Mouse (Mus musculus) limb, embryonic 10.5 days (tissue): ENCODE data around the gene Rbm5. TPM values are rescaled to one million over a fixed set of nuclear protein-coding genes. Genes with fewer than 3 reads are reported as not detected.

Experiments
- DNase-seq: peaks from one replicate; pipeline ENCODE4 v3.0.0-alpha.2; 2017; ENCODE audit warnings: low spot score
- H3K27ac ChIP-seq: fragments of 300-500 bp; sonication (generic); 2 replicates; pipeline ENCODE4 v1.5.1; 2016; ENCODE audit warnings: mild to moderate bottlenecking
- H3K27me3 ChIP-seq: fragments of 300-500 bp; sonication (generic); 2 replicates; pipeline ENCODE4 v1.6.1; 2016; ENCODE audit warnings: low read depth, mild to moderate bottlenecking; ENCODE audit not compliant: poor library complexity, severe bottlenecking
- H3K36me3 ChIP-seq: fragments of 300-500 bp; sonication (generic); 2 replicates; pipeline ENCODE4 v1.6.1; 2016; ENCODE audit warnings: mild to moderate bottlenecking, moderate library complexity
- H3K4me1 ChIP-seq: fragments of 300-500 bp; sonication (generic); 2 replicates; pipeline ENCODE4 v1.6.1; 2016
- H3K4me3 ChIP-seq: fragments of 300-500 bp; sonication (generic); 2 replicates; pipeline ENCODE4 v1.5.1; 2016; ENCODE audit warnings: mild to moderate bottlenecking, moderate library complexity
- H3K9me3 ChIP-seq: fragments of 300-500 bp; sonication (generic); replicated peaks from 2 replicates; pipeline ENCODE4 v1.6.1; 2016; ENCODE audit warnings: mild to moderate bottlenecking
- WGBS: fragments of 180-500 bp; shearing (Covaris S2); methylation state at CpG from one replicate; pipeline ENCODE4 v1.1.7; 2016; 5-methylcytosine and 5-hydroxymethylcytosine counted together
- polyA plus RNA-seq: library from polyadenylated mRNA; unstranded; fragments of >200 nt; fragmentation: Nextera tagmentation; extraction: Ambion mirVana; gene quantifications from 2 replicates; pipeline ENCODE4 v1.2.1, GENCODE M21; 2016

Rbm5 gene
- polyA plus RNA-seq, result 164 and 214 TPM in 2 replicates

GRCm38 (mm10) chr9:107770374-107771290, at the start of gene Rbm5:
Gene Rbm5, minus strand, starts transcription at chr9:107770996.
- DNase-seq, result peak; percentile 93
- Histone ChIP-seq H3K4me3 (peak within 1 kb of the TSS; percentile 94), H3K27me3 (no peaks in the 10 kb centered on the region), H3K27ac (peak within 1 kb of the TSS; percentile 98), H3K4me1 (peaks cover 15% of the 10 kb centered on the region), H3K9me3 (no peaks in the 10 kb centered on the region), H3K36me3 (peaks cover 71% of the 10 kb centered on the region)
- under 1% methylated on average over 60 of the region's 60 CpGs for WGBS

- Histone ChIP-seq H3K27me3 (no peaks in the 10 kb centered on the region), H3K36me3 (peaks cover 87% of the 10 kb centered on the region), H3K4me3 (no peak overlapping the region), H3K4me1 (no peaks in the 10 kb centered on the region), H3K9me3 (no peaks in the 10 kb centered on the region), H3K27ac (no peak overlapping the region)
- no peak for DNase-seq
- WGBS, result 85% methylated on average over 1 of the region's 1 CpGs
Measured at GRCm38 (mm10) chr9:107812132-107812531, 41.3 kb upstream of the Rbm5 start.

GRCm38 (mm10) chr9:107810985-107811384, 40.2 kb upstream of the Rbm5 start:
- H3K4me3 ChIP-seq, result no peak overlapping the region
- H3K4me1 ChIP-seq, result no peaks in the 10 kb centered on the region
- H3K27ac ChIP-seq, result no peak overlapping the region
- WGBS, result 96% methylated on average over 2 of the region's 2 CpGs
- H3K27me3 ChIP-seq, result no peaks in the 10 kb centered on the region
- H3K9me3 ChIP-seq, result no peaks in the 10 kb centered on the region
- H3K36me3 ChIP-seq, result peaks cover 85% of the 10 kb centered on the region
- no peak for DNase-seq

GRCm38 (mm10) chr9:107791714-107792113, 20.9 kb upstream of the Rbm5 start:
- Histone ChIP-seq H3K36me3 (peaks cover 86% of the 10 kb centered on the region), H3K4me3 (no peak overlapping the region), H3K4me1 (no peaks in the 10 kb centered on the region), H3K27ac (no peak overlapping the region), H3K9me3 (no peaks in the 10 kb centered on the region), H3K27me3 (no peaks in the 10 kb centered on the region)
- no peak for DNase-seq
- 89% methylated on average over 6 of the region's 6 CpGs for WGBS

GRCm38 (mm10) chr9:107782536-107783203, 11.9 kb upstream of the Rbm5 start:
- 95% methylated on average over 11 of the region's 11 CpGs for WGBS
- peaks cover 97% of the 10 kb centered on the region for H3K36me3 ChIP-seq
- no peaks in the 10 kb centered on the region for H3K27me3 ChIP-seq
- no peak for DNase-seq
- no peaks in the 10 kb centered on the region for H3K4me1 ChIP-seq
- no peak overlapping the region for H3K4me3 ChIP-seq
- no peak overlapping the region for H3K27ac ChIP-seq
- no peaks in the 10 kb centered on the region for H3K9me3 ChIP-seq

- DNase-seq, result no peak
Measured at GRCm38 (mm10) chr9:107776809-107777208, 6.0 kb upstream of the Rbm5 start.

GRCm38 (mm10) chr9:107774411-107774810, 3.6 kb upstream of the Rbm5 start:
- Histone ChIP-seq H3K4me1 (peaks cover 7% of the 10 kb centered on the region), H3K36me3 (peaks cover 70% of the 10 kb centered on the region), H3K27me3 (no peaks in the 10 kb centered on the region), H3K27ac (no peak overlapping the region), H3K4me3 (no peak overlapping the region), H3K9me3 (no peaks in the 10 kb centered on the region)
- WGBS, result 92% methylated on average over 3 of the region's 3 CpGs
- DNase-seq, result no peak

More at GRCm38 (mm10) chr9:107776809-107777208, 6.0 kb upstream of the Rbm5 start:
- Histone ChIP-seq H3K4me1 (no peaks in the 10 kb centered on the region), H3K4me3 (no peak overlapping the region), H3K27me3 (no peaks in the 10 kb centered on the region), H3K9me3 (no peaks in the 10 kb centered on the region), H3K36me3 (peaks cover 93% of the 10 kb centered on the region), H3K27ac (no peak overlapping the region)

GRCm38 (mm10) chr9:107771782-107772181, 986 bp upstream of the Rbm5 start:
- H3K27ac ChIP-seq, result peak overlapping the region; percentile 98; the same call in 1 of the 2 replicates
- H3K9me3 ChIP-seq, result no peaks in the 10 kb centered on the region
- no peaks in the 10 kb centered on the region for H3K27me3 ChIP-seq
- H3K36me3 ChIP-seq, result peaks cover 71% of the 10 kb centered on the region
- no peak overlapping the region for H3K4me3 ChIP-seq
- peaks cover 15% of the 10 kb centered on the region for H3K4me1 ChIP-seq
- WGBS, result 82% methylated on average over 2 of the region's 2 CpGs
- no peak for DNase-seq

- H3K4me1 ChIP-seq, result peaks cover 15% of the 10 kb centered on the region
- no peaks in the 10 kb centered on the region for H3K27me3 ChIP-seq
- peak overlapping the region; percentile 94 for H3K4me3 ChIP-seq
- DNase-seq, result no peak
- 4% methylated on average over 9 of the region's 9 CpGs for WGBS
- H3K36me3 ChIP-seq, result peaks cover 71% of the 10 kb centered on the region
- no peaks in the 10 kb centered on the region for H3K9me3 ChIP-seq
- H3K27ac ChIP-seq, result peak overlapping the region; percentile 98
Measured at GRCm38 (mm10) chr9:107770037-107770373, 791 bp downstream of the Rbm5 start.

- no peaks in the 10 kb centered on the region for H3K9me3 ChIP-seq
- H3K36me3 ChIP-seq, result peaks cover 71% of the 10 kb centered on the region
- DNase-seq, result no peak
- WGBS, result 50% methylated on average over 4 of the region's 4 CpGs
- peak overlapping the region; percentile 98; the same call in 1 of the 2 replicates for H3K27ac ChIP-seq
- peaks cover 15% of the 10 kb centered on the region for H3K4me1 ChIP-seq
- peak overlapping the region; percentile 94 for H3K4me3 ChIP-seq
- no peaks in the 10 kb centered on the region for H3K27me3 ChIP-seq
Measured at GRCm38 (mm10) chr9:107769445-107770000, 1.3 kb downstream of the Rbm5 start.

- no peak overlapping the region for H3K27ac ChIP-seq
- H3K9me3 ChIP-seq, result no peaks in the 10 kb centered on the region
- no peaks in the 10 kb centered on the region for H3K27me3 ChIP-seq
- H3K4me1 ChIP-seq, result peaks cover 15% of the 10 kb centered on the region
- DNase-seq, result no peak
- peaks cover 71% of the 10 kb centered on the region for H3K36me3 ChIP-seq
- H3K4me3 ChIP-seq, result peak overlapping the region; percentile 94
- WGBS, result 96% methylated on average over 5 of the region's 5 CpGs
Measured at GRCm38 (mm10) chr9:107768851-107769250, 1.9 kb downstream of the Rbm5 start.

GRCm38 (mm10) chr9:107759593-107759992, 11.2 kb downstream of the Rbm5 start:
- Histone ChIP-seq H3K27me3 (no peaks in the 10 kb centered on the region), H3K36me3 (peaks cover 99% of the 10 kb centered on the region), H3K9me3 (no peaks in the 10 kb centered on the region), H3K4me3 (no peak overlapping the region), H3K27ac (no peak overlapping the region), H3K4me1 (no peaks in the 10 kb centered on the region)
- DNase-seq, result no peak
- WGBS, result 94% methylated on average over 6 of the region's 6 CpGs

- 96% methylated on average over 5 of the region's 5 CpGs for WGBS
- Histone ChIP-seq H3K36me3 (peaks cover 99% of the 10 kb centered on the region), H3K27ac (no peak overlapping the region), H3K4me1 (no peaks in the 10 kb centered on the region), H3K27me3 (no peaks in the 10 kb centered on the region), H3K9me3 (no peaks in the 10 kb centered on the region), H3K4me3 (no peak overlapping the region)
- DNase-seq, result no peak
Measured at GRCm38 (mm10) chr9:107750378-107750777, 20.4 kb downstream of the Rbm5 start.
